Mouse (Mus musculus): ENCODE measurements around the gene C130050O18Rik. TPM values are rescaled to one million over a fixed set of nuclear protein-coding genes. Genes with fewer than 3 reads are reported as not detected.
"Not testable (repeated sequence)": the region's sequence is repeated elsewhere in the genome, so short reads cannot be mapped to it uniquely, and the experiment has no call there.

Gene C130050O18Rik
- total RNA-seq, 2 experiments from 2014 or later = 1.0 to 1.5 TPM

GRCm38 (mm10) chr5:139379771-139380384 is 25.2 kb upstream of the C130050O18Rik start:
- no peak for DNase-seq

- peak; percentile 96 for DNase-seq
Measured at GRCm38 (mm10) chr5:139380385-139381248, 24.5 kb upstream of the C130050O18Rik start.

GRCm38 (mm10) chr5:139381586-139382513 is 23.2 kb upstream of the C130050O18Rik start:
- DNase-seq = no peak

GRCm38 (mm10) chr5:139382760-139383159 is 22.3 kb upstream of the C130050O18Rik start:
- DNase-seq = no peak

- DNase-seq = no peak
Measured at GRCm38 (mm10) chr5:139383234-139383633, 21.8 kb upstream of the C130050O18Rik start.

GRCm38 (mm10) chr5:139384531-139384930 is 20.5 kb upstream of the C130050O18Rik start:
- no peak for DNase-seq

GRCm38 (mm10) chr5:139386047-139386446 is 19.0 kb upstream of the C130050O18Rik start:
- DNase-seq = no peak

- peak; percentile 51 for DNase-seq
Measured at GRCm38 (mm10) chr5:139387329-139388194, 17.5 kb upstream of the C130050O18Rik start.

GRCm38 (mm10) chr5:139388195-139388570 is 16.9 kb upstream of the C130050O18Rik start:
- DNase-seq = no peak

GRCm38 (mm10) chr5:139388694-139389675 is 16.1 kb upstream of the C130050O18Rik start:
- peak; percentile 47 for DNase-seq

- DNase-seq = peak; percentile 61
Measured at GRCm38 (mm10) chr5:139389676-139390061, 15.4 kb upstream of the C130050O18Rik start.

GRCm38 (mm10) chr5:139390324-139391119 is 14.6 kb upstream of the C130050O18Rik start:
- DNase-seq = not testable (repeated sequence)

- DNase-seq = no peak
Measured at GRCm38 (mm10) chr5:139391309-139391990, 13.6 kb upstream of the C130050O18Rik start.

GRCm38 (mm10) chr5:139392219-139393196 is 12.6 kb upstream of the C130050O18Rik start:
- DNase-seq = no peak

- DNase-seq = no peak
Measured at GRCm38 (mm10) chr5:139393197-139393588, 11.9 kb upstream of the C130050O18Rik start.

- DNase-seq = no peak
Measured at GRCm38 (mm10) chr5:139394399-139394798, 10.7 kb upstream of the C130050O18Rik start.

GRCm38 (mm10) chr5:139395528-139395927 is 9.6 kb upstream of the C130050O18Rik start:
- DNase-seq = no peak
